Mouse (Mus musculus) spleen, adult 2 months (tissue): Measurements from ENCODE around the gene Prg3. TPM values are rescaled to one million over a fixed set of nuclear protein-coding genes. Genes with fewer than 3 reads are reported as not detected.

Experiments used
- DNase-seq, 2 experiments: peaks; one replicate each; pipeline versions ENCODE4 v3.0.0 to v3.0.0-alpha.2; 2012 to 2021; ENCODE audit warnings: low spot score in 2 of 2, low read depth in 1 of 2
- H3K27ac ChIP-seq: fragments of 200-500 bp; 2 replicates; pipeline ENCODE4 v1.5.1; 2012; ENCODE audit warnings: low read length, inconsistent platforms; ENCODE audit not compliant: insufficient read depth
- H3K27me3 ChIP-seq: fragments of 200-500 bp; 2 replicates; pipeline ENCODE4 v1.6.1; 2012; ENCODE audit warnings: mild to moderate bottlenecking, moderate library complexity, low read length, inconsistent platforms; ENCODE audit not compliant: control insufficient read depth, insufficient read depth
- H3K36me3 ChIP-seq: fragments of 200-500 bp; 2 replicates; pipeline ENCODE4 v1.6.1; 2012; ENCODE audit warnings: mild to moderate bottlenecking, low read length, inconsistent platforms; ENCODE audit not compliant: control insufficient read depth, insufficient read depth
- H3K4me1 ChIP-seq: fragments of 200-500 bp; 2 replicates; pipeline ENCODE4 v1.6.1; 2011; ENCODE audit warnings: inconsistent platforms; ENCODE audit not compliant: control insufficient read depth, insufficient read depth, insufficient read length
- H3K4me3 ChIP-seq: fragments of 200-500 bp; 2 replicates; pipeline ENCODE4 v1.5.1; 2011; ENCODE audit warnings: mild to moderate bottlenecking, inconsistent platforms; ENCODE audit not compliant: insufficient read depth, insufficient read length; ENCODE audit errors: extremely low read depth
- CTCF ChIP-seq: fragments of 200-500 bp; IDR thresholded peaks from 2 replicates; pipeline ENCODE4 v1.5.1; 2011; ENCODE audit warnings: mild to moderate bottlenecking, inconsistent platforms; ENCODE audit not compliant: insufficient read depth, insufficient read length, insufficient replicate concordance; ENCODE audit errors: extremely low read depth
- POLR2A ChIP-seq: fragments of 200-500 bp; IDR thresholded peaks from 2 replicates; pipeline ENCODE4 v1.6.1; 2011; ENCODE audit warnings: low read depth, low read length, inconsistent platforms
- WGBS: fragments of 180-500 bp; shearing (Covaris S2); methylation state at CpG from one replicate; pipeline ENCODE4 v1.1.7; 2018; 5-methylcytosine and 5-hydroxymethylcytosine counted together
- polyA plus RNA-seq: library from polyadenylated mRNA; depleted of rRNA; stranded (reverse); fragments of >200 nt; gene quantifications from 2 replicates; pipeline ENCODE4 v1.2.3, GENCODE M21; 2012; rRNA removed

Gene Prg3
- polyA plus RNA-seq: 3.7 and 5.0 TPM in 2 replicates

- H3K27me3 ChIP-seq: no peaks in the 10 kb centered on the region
- no peaks in the 10 kb centered on the region for H3K36me3 ChIP-seq
- TF ChIP-seq POLR2A: no peak
- no peak for TF ChIP-seq CTCF
- no peak within 1 kb of the TSS for H3K27ac ChIP-seq
- no peak within 1 kb of the TSS for H3K4me3 ChIP-seq
- WGBS: 7% methylated on average over 1 of the region's 1 CpGs
- H3K4me1 ChIP-seq: no peaks in the 10 kb centered on the region; the same call in 1 of the 2 replicates
- DNase-seq: no peak
Measured at GRCm38 (mm10) chr2:84987930-84988329, at the start of gene Prg3. Prg3 (plus strand) TSS chr2:84988215.

GRCm38 (mm10) chr2:84938249-84938946 lies 49.6 kb upstream of the Prg3 start:
- H3K4me3 ChIP-seq: peak overlapping the region; percentile 33
- H3K27ac ChIP-seq: peak overlapping the region; percentile 80
- no peaks in the 10 kb centered on the region for H3K27me3 ChIP-seq
- H3K36me3 ChIP-seq: no peaks in the 10 kb centered on the region
- DNase-seq: peak in 1 of 2 experiments; percentile 35
- TF ChIP-seq POLR2A (no peak), CTCF (no peak)
- H3K4me1 ChIP-seq: peaks cover 17% of the 10 kb centered on the region
- 16% methylated on average over 5 of the region's 5 CpGs for WGBS

GRCm38 (mm10) chr2:84939306-84939705 lies 48.7 kb upstream of the Prg3 start:
- Histone ChIP-seq H3K27me3 (no peaks in the 10 kb centered on the region), H3K36me3 (no peaks in the 10 kb centered on the region), H3K4me3 (no peak overlapping the region), H3K4me1 (peaks cover 17% of the 10 kb centered on the region), H3K27ac (no peak overlapping the region)
- WGBS: 72% methylated on average over 3 of the region's 3 CpGs
- TF ChIP-seq POLR2A (no peak), CTCF (no peak)
- no peak for DNase-seq

DNA sequence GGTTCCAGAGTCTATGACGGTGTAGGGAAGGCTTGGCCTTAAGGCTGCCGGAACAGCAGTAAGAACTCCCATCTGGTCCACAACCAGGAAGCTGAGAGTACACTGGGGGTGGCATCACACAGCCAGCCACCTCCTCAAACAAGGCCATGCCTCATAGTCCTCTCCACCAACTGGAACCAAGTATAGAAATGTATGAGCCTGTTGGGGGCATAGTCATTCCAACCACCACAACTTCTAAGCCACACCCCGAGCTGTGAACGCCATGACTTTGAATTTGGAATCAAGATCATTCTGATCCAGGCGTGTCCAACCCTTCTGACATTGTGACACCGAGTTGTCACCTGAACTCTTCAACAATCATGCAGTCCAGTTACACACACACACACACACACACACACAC lies 48.3 kb upstream of the Prg3 start:
- H3K27ac ChIP-seq: no peak overlapping the region
- H3K4me3 ChIP-seq: no peak overlapping the region
- WGBS: 87% methylated on average over 6 of the region's 6 CpGs
- no peak for DNase-seq
- peaks cover 17% of the 10 kb centered on the region for H3K4me1 ChIP-seq
- TF ChIP-seq POLR2A (no peak), CTCF (no peak)
- H3K27me3 ChIP-seq: no peaks in the 10 kb centered on the region
- H3K36me3 ChIP-seq: no peaks in the 10 kb centered on the region

- H3K4me1 ChIP-seq: peaks cover 17% of the 10 kb centered on the region
- no peaks in the 10 kb centered on the region; the same call in 1 of the 2 replicates for H3K36me3 ChIP-seq
- no peak overlapping the region for H3K27ac ChIP-seq
- 85% methylated on average over 2 of the region's 2 CpGs for WGBS
- H3K27me3 ChIP-seq: no peaks in the 10 kb centered on the region
- H3K4me3 ChIP-seq: no peak overlapping the region
- no peak for DNase-seq
- no peak for TF ChIP-seq POLR2A
- no peak for TF ChIP-seq CTCF
Measured at GRCm38 (mm10) chr2:84941332-84941731, 46.7 kb upstream of the Prg3 start.

- no peaks in the 10 kb centered on the region; the same call in none of the 2 replicates for H3K36me3 ChIP-seq
- H3K27ac ChIP-seq: no peak overlapping the region
- WGBS: 97% methylated on average over 4 of the region's 4 CpGs
- no peak for TF ChIP-seq POLR2A
- TF ChIP-seq CTCF: no peak
- H3K4me1 ChIP-seq: peaks cover 17% of the 10 kb centered on the region
- DNase-seq: no peak
- H3K27me3 ChIP-seq: no peaks in the 10 kb centered on the region
- H3K4me3 ChIP-seq: no peak overlapping the region
Measured at GRCm38 (mm10) chr2:84941795-84942194, 46.2 kb upstream of the Prg3 start.

- no peak overlapping the region for H3K4me3 ChIP-seq
- H3K27me3 ChIP-seq: no peaks in the 10 kb centered on the region
- H3K27ac ChIP-seq: no peak overlapping the region
- no peaks in the 10 kb centered on the region for H3K4me1 ChIP-seq
- WGBS: 82% methylated on average over 3 of the region's 3 CpGs
- H3K36me3 ChIP-seq: peaks cover 16% of the 10 kb centered on the region
- DNase-seq: no peak
- TF ChIP-seq POLR2A (no peak), CTCF (no peak)
Measured at GRCm38 (mm10) chr2:84947154-84947771, 40.8 kb upstream of the Prg3 start.
